Mouse (Mus musculus) forebrain, embryonic 11.5 days (tissue): ENCODE data around the gene Camk2n1. TPM values are rescaled to one million over a fixed set of nuclear protein-coding genes. Genes with fewer than 3 reads are reported as not detected.
"Not testable (repeated sequence)": the region's sequence is repeated elsewhere in the genome, so short reads cannot be mapped to it uniquely, and the experiment has no call there.

Experiments used
- ATAC-seq: fragments of 200-750 bp; cut with Nextera tagmentation; replicated peaks from 2 replicates; pipeline ENCODE4 v1.8.0; 2017; ENCODE audit warnings: moderate TSS enrichment; ENCODE audit not compliant: low FRiP score
- DNase-seq: peaks from one replicate; pipeline ENCODE4 v3.0.0-alpha.2; 2017; ENCODE audit warnings: low spot score
- H3K27ac ChIP-seq: fragments of 300-500 bp; sonication (generic); 2 replicates; pipeline ENCODE4 v1.5.1; 2014; ENCODE audit warnings: low read depth, low read length
- H3K27me3 ChIP-seq: fragments of 300-500 bp; sonication (generic); 2 replicates; pipeline ENCODE4 v1.6.1; 2014; ENCODE audit warnings: mild to moderate bottlenecking, low read length, mixed read lengths; ENCODE audit not compliant: control insufficient read depth, insufficient read depth
- H3K36me3 ChIP-seq: fragments of 300-500 bp; sonication (generic); 2 replicates; pipeline ENCODE4 v1.6.1; 2014; ENCODE audit warnings: mild to moderate bottlenecking, low read length, moderate library complexity, mixed read lengths; ENCODE audit not compliant: control insufficient read depth, insufficient read depth
- H3K4me1 ChIP-seq: fragments of 300-500 bp; sonication (generic); replicated peaks from 2 replicates; pipeline ENCODE4 v1.6.1; 2014; ENCODE audit warnings: low read length, mixed read lengths; ENCODE audit not compliant: control insufficient read depth, insufficient read depth
- H3K4me2 ChIP-seq: fragments of 300-500 bp; sonication (generic); 2 replicates; pipeline ENCODE4 v1.6.1; 2014; ENCODE audit warnings: low read depth, mild to moderate bottlenecking, low read length, moderate library complexity, mixed read lengths; ENCODE audit not compliant: severe bottlenecking
- H3K4me3 ChIP-seq: fragments of 300-500 bp; sonication (generic); 2 replicates; pipeline ENCODE4 v1.5.1; 2014; ENCODE audit warnings: low read depth, low read length
- H3K9ac ChIP-seq: fragments of 300-500 bp; sonication (generic); 2 replicates; pipeline ENCODE4 v1.6.1; 2014; ENCODE audit warnings: low read length
- H3K9me3 ChIP-seq: fragments of 300-500 bp; sonication (generic); 2 replicates; pipeline ENCODE4 v1.6.1; 2016; ENCODE audit warnings: low read length, mixed read lengths; ENCODE audit not compliant: control insufficient read depth
- WGBS: fragments of 180-500 bp; shearing (Covaris S2); extraction: QIAGEN DNeasy Blood & Tissue Kit; methylation state at CpG from one replicate; pipeline ENCODE4 v1.1.7; 2014; 5-methylcytosine and 5-hydroxymethylcytosine counted together
- polyA plus RNA-seq: library from polyadenylated mRNA; unstranded; fragments of >200 nt; fragmentation: Nextera tagmentation; extraction: Ambion mirVana; gene quantifications from 2 replicates; pipeline ENCODE4 v1.2.1, GENCODE M21; 2014

Gene Camk2n1
- polyA plus RNA-seq, 1 experiment from 2014 or later: 2.5 TPM

DNA sequence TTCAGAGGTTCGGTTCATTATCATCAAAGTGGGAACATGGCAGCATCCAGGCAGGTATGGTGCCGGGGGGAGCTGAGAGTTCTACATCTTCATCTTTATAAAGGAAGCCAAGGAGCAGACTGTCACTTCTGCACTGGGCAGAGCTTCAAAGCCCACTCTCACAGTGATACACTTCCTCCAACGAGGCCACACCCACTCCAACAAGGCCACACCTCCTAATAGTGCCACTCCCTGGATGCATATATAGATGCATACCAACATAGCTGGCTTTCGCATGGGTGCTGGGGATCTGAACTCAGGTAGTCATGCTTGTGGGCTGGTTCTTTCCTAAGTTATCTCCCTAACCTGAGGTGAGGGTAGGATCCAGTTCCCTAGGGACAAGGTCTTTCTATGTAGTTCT is 36.2 kb upstream of the Camk2n1 start:
- Histone ChIP-seq H3K36me3 (no peaks in the 10 kb centered on the region), H3K9me3 (no peaks in the 10 kb centered on the region), H3K27ac (no peak overlapping the region), H3K4me2 (no peak overlapping the region), H3K9ac (no peak overlapping the region), H3K4me3 (no peak overlapping the region), H3K4me1 (no peaks in the 10 kb centered on the region), H3K27me3 (no peaks in the 10 kb centered on the region)
- no peak for DNase-seq
- WGBS: 88% methylated on average over 4 of the region's 4 CpGs
- ATAC-seq: no peak

DNA sequence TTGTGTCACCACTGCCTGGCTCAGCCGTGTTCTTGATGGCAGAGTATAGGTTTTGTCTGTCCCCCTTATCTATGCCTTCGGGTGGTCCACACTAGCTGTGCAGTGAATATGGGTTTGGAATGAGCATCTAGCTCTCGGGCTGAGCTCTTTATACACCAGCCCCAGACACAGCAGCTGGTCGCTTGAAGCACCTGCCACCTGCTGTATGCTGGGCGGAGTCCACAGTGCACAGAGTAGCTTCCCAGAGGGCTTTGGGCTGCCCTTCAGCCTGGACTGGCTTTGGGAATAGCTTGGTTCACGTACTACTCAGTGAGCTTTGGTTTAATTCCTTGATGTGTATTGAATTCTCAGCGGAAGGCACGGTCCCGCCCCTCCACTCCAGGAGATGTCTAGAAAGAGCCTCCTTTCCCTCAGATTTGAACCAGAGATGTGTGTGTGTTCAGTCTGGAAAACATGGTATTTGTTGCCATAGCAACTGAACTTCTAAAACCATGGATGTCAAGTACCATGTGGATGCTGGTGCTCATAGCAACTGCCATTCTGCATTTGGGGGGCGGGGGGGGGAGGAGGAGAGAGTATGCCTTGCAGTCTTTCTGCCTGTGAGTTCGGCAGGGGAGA is 35.7 kb upstream of the Camk2n1 start:
- H3K9me3 ChIP-seq: no peaks in the 10 kb centered on the region
- no peak overlapping the region for H3K27ac ChIP-seq
- H3K4me2 ChIP-seq: no peak overlapping the region
- DNase-seq (no peak), ATAC-seq (no peak)
- no peaks in the 10 kb centered on the region for H3K36me3 ChIP-seq
- H3K4me3 ChIP-seq: no peak overlapping the region
- 62% methylated on average over 11 of the region's 11 CpGs for WGBS
- H3K4me1 ChIP-seq: no peaks in the 10 kb centered on the region
- no peaks in the 10 kb centered on the region for H3K27me3 ChIP-seq
- no peak overlapping the region for H3K9ac ChIP-seq

DNA sequence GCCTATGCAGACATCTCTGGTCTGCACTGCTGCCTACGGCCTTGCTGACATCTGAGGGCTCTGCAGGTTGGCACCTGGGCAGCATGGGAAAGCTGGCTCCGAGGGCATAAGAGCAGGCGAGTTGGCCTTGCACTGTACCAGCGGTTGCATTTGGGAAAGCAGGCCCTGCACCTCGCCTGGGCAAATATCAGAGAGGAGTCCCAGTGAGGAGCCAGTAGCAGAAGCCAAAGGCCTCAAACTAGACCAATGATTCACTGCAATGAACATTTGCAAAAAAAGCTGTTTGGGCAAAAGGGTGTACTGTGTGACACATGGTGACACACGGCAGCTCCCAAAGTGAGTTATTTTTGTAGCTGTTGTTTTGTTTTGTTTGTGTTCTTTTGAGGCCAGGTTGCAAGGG is 29.1 kb upstream of the Camk2n1 start:
- no peak overlapping the region for H3K4me2 ChIP-seq
- 85% methylated on average over 6 of the region's 6 CpGs for WGBS
- no peak for DNase-seq
- no peaks in the 10 kb centered on the region for H3K9me3 ChIP-seq
- no peak overlapping the region for H3K9ac ChIP-seq
- no peak for ATAC-seq
- no peak overlapping the region for H3K27ac ChIP-seq
- H3K4me3 ChIP-seq: no peak overlapping the region
- no peaks in the 10 kb centered on the region for H3K27me3 ChIP-seq
- H3K36me3 ChIP-seq: no peaks in the 10 kb centered on the region
- H3K4me1 ChIP-seq: no peaks in the 10 kb centered on the region

DNA sequence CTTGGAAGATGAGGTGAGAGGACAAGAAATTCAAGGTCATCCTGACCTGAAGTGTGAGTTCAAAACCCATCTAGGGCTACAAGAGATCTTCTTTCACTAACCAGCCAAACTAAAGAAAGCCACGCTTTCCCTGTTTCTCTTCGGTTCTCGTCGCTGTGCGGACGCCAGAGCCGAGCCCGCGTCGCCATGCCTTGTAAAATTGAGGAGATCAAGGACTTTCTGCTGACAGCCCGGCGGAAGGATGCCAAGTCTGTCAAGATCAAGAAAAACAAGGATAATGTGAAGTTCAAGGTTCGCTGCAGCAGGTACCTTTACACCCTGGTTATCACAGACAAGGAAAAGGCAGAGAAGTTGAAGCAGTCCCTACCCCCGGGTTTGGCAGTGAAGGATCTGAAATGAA is 28.5 kb upstream of the Camk2n1 start:
- ATAC-seq, H3K27me3 ChIP-seq, DNase-seq, H3K36me3 ChIP-seq, H3K27ac ChIP-seq, H3K4me1 ChIP-seq, H3K9ac ChIP-seq, H3K4me2 ChIP-seq, H3K9me3 ChIP-seq, H3K4me3 ChIP-seq: not testable (repeated sequence)
- WGBS: 94% methylated on average over 14 of the region's 14 CpGs

DNA sequence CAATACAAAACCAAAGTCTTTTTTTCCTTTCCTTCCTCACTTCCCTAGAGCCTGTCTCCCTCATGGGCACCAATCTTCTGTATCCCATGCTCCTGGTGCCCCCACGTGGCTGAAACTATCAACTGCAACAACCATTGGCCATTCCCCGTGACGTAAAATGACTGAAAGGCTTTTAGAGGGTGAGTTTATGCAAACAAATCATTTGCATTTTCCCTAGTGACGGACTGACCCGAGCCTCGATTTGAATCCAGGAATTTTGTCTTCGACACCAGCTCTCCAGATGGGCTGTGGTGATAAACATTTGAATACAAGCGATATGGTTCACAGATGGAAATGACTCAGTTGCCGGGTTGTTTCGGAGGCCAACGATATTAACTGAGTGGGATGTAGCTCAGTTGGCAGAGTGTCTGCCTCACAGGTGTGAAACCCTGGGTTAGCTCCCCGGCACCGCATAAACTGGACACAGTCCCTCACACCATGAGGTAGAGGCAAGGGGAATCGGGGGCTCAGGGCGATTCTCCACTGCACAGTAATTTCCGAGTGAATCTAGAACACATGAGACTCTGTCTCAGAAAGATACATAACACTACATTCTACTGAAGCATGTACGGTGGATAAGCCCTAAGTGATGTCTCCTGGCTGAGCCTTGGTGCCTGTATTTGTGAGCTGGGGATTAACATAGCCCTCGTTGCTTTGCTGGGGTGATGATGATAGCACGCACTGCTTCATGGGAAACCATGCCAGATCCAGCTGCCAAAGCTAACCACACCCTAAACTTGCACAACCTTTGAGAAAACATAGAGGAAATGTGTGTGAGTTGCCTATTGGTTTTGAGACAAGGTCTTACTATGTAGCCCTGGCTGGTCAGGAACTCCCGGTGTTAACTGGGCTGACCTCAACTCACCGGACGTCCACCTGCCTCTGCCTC is 27.1 kb upstream of the Camk2n1 start:
- no peaks in the 10 kb centered on the region for H3K4me1 ChIP-seq
- H3K27ac ChIP-seq: no peak overlapping the region
- H3K4me3 ChIP-seq: no peak overlapping the region
- H3K27me3 ChIP-seq: no peaks in the 10 kb centered on the region
- no peak overlapping the region for H3K9ac ChIP-seq
- H3K36me3 ChIP-seq: no peaks in the 10 kb centered on the region
- DNase-seq (peak; percentile 86), ATAC-seq (no peak)
- no peaks in the 10 kb centered on the region for H3K9me3 ChIP-seq
- 44% methylated on average over 22 of the region's 22 CpGs for WGBS
- H3K4me2 ChIP-seq: no peak overlapping the region

DNA sequence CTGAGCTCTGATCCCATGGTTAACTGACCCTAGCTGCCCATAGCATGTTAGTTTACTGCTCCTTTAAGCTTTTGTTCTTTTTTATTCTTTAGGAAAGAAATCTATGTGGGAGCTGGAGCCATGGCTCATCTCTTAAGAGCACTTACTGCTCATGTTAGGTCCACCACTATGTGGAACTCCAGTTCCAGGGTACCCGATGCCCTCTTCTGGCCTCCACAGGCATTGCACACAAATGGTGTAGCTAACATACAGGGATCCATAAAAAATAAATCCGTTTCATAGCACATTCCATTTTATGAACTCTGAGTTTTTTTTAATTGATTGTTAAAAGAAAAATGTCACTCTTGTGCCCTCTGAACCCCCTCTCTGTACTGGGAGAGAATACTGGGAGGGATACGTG is 24.3 kb upstream of the Camk2n1 start:
- ATAC-seq (no peak), DNase-seq (no peak)
- no peak overlapping the region for H3K4me3 ChIP-seq
- no peak overlapping the region for H3K4me2 ChIP-seq
- 48% methylated on average over 3 of the region's 3 CpGs for WGBS
- no peak overlapping the region for H3K27ac ChIP-seq
- no peaks in the 10 kb centered on the region for H3K36me3 ChIP-seq
- H3K9me3 ChIP-seq: no peaks in the 10 kb centered on the region
- H3K27me3 ChIP-seq: no peaks in the 10 kb centered on the region
- H3K9ac ChIP-seq: no peak overlapping the region
- no peaks in the 10 kb centered on the region for H3K4me1 ChIP-seq

DNA sequence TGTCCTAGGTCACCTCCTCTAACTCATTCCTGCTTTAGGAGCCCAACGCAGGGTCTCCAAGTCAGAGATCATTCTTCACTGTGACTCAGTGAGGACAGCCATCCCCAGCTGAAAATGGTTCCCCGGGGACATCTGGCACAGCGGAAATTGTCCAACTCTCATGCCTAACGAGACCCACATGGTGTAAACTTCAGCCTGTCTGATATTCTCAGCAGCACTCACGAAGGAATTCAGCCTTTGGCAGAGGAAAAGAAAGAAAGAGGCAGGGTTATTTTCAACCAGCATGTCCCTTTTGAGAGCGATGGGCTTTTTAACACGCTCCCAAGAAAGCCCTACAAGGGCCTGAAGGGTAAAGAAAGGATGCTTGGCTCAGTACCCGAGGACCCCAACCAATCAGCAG is 22.8 kb upstream of the Camk2n1 start:
- no peaks in the 10 kb centered on the region for H3K9me3 ChIP-seq

DNA sequence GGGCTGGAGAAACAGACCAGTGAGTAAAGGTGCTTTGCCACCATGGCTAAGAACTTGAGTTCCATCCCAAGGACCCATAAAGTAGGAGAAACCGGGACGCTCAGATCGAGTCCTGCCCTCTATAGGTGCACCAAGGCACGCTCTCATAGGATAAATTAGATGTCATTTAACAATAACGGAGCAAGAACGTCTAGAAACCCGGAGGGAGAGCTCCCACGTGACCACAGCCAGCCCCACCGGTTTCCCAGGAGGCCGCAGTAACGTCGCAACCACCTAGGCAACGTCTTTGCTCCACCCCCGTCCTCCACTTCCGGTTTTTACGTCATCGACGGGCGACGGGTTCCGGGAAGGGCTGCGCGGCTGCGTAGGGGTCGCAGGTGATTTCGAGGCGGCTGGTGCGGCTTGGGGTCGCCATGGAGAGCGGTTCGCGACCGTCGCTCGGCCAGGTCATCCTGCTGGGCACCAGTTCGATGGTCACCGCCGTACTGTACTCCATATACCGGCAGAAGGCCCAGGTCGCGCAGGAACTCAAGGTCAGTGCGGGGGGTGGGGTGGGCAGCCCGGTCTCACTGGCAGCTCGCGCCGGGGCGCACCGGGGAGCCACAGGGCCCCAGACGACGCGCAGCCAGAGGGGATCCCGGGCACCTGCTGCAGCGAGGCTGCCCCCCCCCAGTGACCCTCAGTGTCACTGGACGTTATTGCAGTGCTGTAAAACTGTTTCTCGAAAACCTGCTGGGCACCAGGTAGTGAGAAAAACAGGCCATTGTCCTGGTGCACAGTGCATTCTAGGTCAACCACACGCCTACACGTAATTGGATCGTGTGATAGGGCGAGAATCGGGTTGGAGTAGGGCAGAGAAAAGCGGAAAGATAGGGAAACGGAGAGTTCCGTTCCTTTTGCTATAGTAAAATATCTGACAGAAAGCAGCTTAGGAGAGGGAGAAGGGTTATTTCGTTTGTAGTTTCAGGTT is 19.5 kb upstream of the Camk2n1 start, which contains the start of gene Mul1:
Gene Mul1 (plus strand): TSS at position 325 of the 970 bp plus-strand sequence.
- no peaks in the 10 kb centered on the region for H3K9me3 ChIP-seq
- ATAC-seq (peak; percentile 92), DNase-seq (peak; percentile 97)
- H3K4me1 ChIP-seq: peaks cover 6% of the 10 kb centered on the region; the same call in 1 of the 2 replicates
- no peak within 1 kb of the TSS for H3K27ac ChIP-seq
- peak within 1 kb of the TSS; percentile 77 for H3K4me2 ChIP-seq
- peaks cover 5% of the 10 kb centered on the region; the same call in 1 of the 2 replicates for H3K36me3 ChIP-seq
- peak within 1 kb of the TSS; percentile 79 for H3K9ac ChIP-seq
- no peaks in the 10 kb centered on the region for H3K27me3 ChIP-seq
- WGBS: under 1% methylated on average over 64 of the region's 64 CpGs
- peak within 1 kb of the TSS; percentile 76 for H3K4me3 ChIP-seq

More for the DNA sequence above, 22.8 kb upstream of the Camk2n1 start:
- Histone ChIP-seq H3K4me2 (no peak overlapping the region), H3K9ac (no peak overlapping the region), H3K27me3 (no peaks in the 10 kb centered on the region), H3K4me1 (peaks cover 6% of the 10 kb centered on the region; the same call in 1 of the 2 replicates), H3K4me3 (no peak overlapping the region), H3K36me3 (no peaks in the 10 kb centered on the region; the same call in 1 of the 2 replicates), H3K27ac (no peak overlapping the region)
- 52% methylated on average over 8 of the region's 8 CpGs for WGBS
- DNase-seq (no peak), ATAC-seq (no peak)
